Mouse (Mus musculus): ENCODE measurements around the gene Ciapin1.

The Ciapin1 gene

DNA sequence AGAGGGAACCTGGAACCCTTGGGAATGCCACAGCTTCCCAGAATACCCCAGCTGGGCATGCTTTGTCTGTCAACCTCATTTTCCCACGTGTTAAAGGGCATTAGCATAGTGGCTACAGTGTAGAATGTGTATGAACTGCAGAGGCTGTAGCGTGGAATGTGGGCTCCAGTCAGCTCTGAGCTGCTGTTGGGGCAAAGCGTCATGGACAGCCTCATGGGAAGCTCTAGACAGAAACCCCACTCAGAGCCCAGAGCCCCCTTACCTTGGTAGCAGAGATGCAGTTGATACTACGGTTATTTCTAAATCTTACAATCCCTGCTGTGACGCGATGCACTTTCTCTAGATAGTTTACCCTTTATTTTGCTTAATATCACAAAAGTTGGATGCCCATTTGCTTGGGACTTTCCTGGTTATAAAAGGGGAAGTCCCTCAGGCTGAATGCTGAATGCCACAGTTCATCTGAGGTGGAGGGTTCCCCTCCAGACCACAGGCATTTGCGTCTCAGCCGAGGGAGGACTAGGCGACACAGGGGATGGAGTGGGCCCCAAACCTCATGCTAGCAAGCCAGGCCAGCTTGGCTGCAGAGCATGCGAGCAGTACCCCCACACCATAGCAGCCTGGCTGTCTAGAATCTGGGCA, 59.1 kb downstream of the Ciapin1 start:
- DNase-seq (ENCODE audit: low read depth, low spot score), result no peak

DNA sequence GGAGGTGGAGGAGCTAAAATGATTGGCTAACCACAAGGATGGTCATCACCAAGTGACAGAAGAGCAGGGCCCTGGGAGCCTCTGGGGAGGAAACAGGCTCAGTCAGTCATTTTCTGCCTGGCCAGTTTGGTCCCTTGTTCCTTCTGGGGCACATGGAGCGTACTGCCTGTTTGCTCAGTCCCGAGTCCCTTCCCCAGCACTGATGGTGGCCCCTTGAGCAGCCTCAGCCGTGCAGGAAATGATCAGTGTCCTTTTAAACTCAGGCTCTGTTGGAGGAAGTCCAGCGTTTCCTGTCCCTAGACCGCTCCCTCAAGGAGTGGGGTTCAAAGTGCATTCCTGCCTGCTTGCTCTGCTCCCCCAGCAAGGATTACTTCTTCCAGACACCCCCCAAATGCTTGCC, 59.7 kb downstream of the Ciapin1 start:
- DNase-seq (ENCODE audit: low read depth, low spot score), result no peak

DNA sequence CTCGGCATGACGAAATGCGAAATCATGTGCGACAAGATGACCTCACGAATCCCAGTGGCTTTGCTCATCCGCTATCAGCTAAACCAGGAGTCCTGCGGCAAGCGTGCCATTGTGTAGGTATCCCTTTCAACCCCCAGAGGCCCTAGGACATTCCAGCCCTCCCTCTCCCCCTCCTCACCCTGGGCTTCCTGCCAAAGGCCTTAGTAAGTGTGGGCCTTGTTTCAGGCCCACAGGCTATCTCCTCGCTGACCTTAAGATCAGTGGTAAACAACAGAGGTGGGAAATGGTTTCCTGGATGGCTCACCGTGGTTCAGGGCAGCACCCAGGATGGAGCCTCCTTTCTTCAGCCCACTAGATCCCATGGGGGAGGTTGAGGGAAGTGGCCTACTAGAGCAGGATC, 60.1 kb downstream of the Ciapin1 start:
- no peak for DNase-seq (ENCODE audit: low read depth, low spot score)

DNA sequence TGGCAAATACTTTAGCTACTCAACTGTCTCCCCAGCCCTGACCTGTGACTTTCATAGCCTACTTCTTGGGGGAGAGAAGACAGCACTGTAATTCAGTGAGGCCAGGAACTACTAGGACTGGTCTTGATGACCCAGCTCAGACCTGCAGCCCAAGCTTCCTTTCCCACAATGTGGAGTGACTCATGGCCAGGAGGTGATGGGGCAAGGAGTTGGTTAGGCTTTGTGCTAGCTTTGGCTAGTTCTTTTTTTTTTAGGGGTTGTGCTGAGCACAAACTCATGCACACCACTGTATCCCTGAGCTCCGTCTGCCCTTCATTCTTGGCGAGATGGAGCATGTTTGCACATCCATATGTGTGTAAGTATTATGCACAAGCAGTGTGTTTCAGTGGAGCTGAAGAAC, 61.8 kb downstream of the Ciapin1 start:
- no peak for DNase-seq (ENCODE audit: low read depth, low spot score)

DNA sequence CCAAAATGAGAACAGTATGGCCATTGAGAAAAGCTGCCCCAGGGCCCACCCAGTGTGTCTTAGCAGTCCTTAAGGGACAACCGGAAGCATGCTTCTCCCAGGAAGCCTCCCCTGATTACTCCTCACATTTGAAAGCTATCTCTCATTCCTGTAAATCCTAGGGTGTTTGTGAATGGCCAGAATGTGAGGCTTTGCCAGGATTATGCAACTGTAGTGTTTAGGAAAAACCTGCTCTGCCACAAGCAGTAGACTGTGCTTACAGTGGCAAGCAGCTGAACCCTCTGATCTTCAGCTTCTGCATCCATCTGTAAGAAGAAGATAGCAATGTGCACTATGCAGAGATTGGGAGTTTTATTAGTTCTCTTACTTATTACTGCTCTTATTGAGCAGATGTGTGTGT, 63.6 kb downstream of the Ciapin1 start:
- DNase-seq (ENCODE audit: low read depth, low spot score), result no peak

DNA sequence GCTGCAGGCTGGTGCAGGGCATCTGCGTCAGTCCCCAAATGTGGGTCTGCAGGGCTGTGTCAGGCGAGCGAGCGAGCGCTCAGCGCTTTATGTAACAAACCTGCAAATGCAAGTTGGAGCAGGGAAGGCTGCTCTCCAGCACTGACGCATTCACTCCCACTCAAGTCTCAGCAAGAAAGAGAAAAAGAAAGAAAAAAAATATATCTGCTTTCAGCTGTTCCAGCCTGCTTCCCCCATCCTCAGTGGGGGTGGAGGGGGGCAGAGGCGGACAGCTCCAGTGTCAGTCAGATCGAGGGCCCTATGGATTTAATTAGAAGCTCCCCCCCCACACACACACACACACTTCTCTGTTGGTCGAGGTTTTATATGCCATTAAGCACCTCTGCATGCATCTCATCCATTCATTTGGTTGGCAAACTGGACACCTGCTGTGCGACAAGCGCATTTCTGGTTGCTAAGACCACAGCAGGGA, 64.4 kb downstream of the Ciapin1 start:
- no peak for DNase-seq (ENCODE audit: low read depth, low spot score)

DNA sequence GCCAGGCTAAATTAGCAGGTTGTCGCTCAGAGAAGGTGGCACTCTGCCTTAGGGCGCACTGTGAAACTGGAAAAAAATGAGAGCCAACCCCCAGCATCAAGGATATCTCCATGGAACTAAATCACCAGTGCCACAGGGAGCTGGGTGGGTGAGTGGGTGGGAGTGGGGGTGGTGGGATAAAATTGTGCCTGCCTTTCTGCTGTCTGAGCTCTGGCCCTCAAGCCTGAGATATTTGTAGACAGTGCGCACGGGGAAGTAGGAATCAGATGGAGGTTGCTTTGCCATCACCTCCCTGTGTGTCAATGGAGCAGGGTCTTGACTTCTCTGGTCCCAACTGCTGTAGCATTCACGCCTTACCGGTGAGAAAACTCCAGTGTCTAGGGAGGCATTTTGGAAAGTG, 65.1 kb downstream of the Ciapin1 start:
- no peak for DNase-seq (ENCODE audit: low read depth, low spot score)

- DNase-seq (ENCODE audit: low read depth, low spot score), result peak; percentile 92
Observed at GRCm38 (mm10) chr8:94771941-94772670, 66.1 kb downstream of the Ciapin1 start, which contains the start of gene Cx3cl1. Gene Cx3cl1 (plus strand): TSS chr8:94772009.

DNA sequence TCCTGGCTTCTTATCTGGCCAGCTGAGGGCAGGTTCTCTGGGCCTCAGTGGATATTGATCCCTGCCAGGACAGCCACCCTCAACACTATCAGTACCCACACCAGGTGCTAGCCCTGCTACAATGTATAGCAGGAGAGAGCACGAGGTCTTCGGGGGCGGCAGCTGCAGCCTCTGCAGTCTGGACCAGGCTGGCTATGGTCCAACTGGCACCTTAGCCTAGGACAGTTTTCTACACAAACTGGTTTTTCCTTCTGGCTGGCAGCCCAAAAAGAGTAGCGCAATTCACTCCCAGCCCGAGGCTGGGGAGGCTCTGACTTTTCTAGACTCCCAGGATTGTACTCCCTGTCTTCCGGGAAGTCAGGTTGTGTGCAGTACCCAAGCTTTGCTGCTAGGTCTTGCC, 67.2 kb downstream of the Ciapin1 start:
- no peak for DNase-seq (ENCODE audit: low read depth, low spot score)
